Mouse (Mus musculus) forebrain, embryonic 10.5 days (tissue): ENCODE data around the gene Cyp2s1. TPM values are rescaled to one million over a fixed set of nuclear protein-coding genes. Genes with fewer than 3 reads are reported as not detected.
A peak's percentile ranks its signal among the peaks of the same experiment; 100 is the strongest.

Experiments
- DNase-seq: peaks from one replicate; pipeline ENCODE4 v3.0.0-alpha.2; 2017; ENCODE audit warnings: low spot score; ENCODE audit errors: extremely low spot score
- H3K27ac ChIP-seq: fragments of 300-500 bp; sonication (generic); 2 replicates; pipeline ENCODE4 v1.5.1; 2016; ENCODE audit warnings: mild to moderate bottlenecking
- H3K27me3 ChIP-seq: fragments of 300-500 bp; sonication (generic); 2 replicates; pipeline ENCODE4 v1.6.1; 2016; ENCODE audit warnings: mild to moderate bottlenecking; ENCODE audit not compliant: poor library complexity, severe bottlenecking
- H3K36me3 ChIP-seq: fragments of 300-500 bp; sonication (generic); replicated peaks from 2 replicates; pipeline ENCODE4 v1.6.1; 2016; ENCODE audit warnings: mild to moderate bottlenecking, moderate library complexity
- H3K4me1 ChIP-seq: fragments of 300-500 bp; sonication (generic); 2 replicates; pipeline ENCODE4 v1.6.1; 2016
- H3K4me3 ChIP-seq: fragments of 300-500 bp; sonication (generic); 2 replicates; pipeline ENCODE4 v1.5.1; 2016; ENCODE audit warnings: mild to moderate bottlenecking, moderate library complexity
- H3K9me3 ChIP-seq: fragments of 300-500 bp; sonication (generic); 2 replicates; pipeline ENCODE4 v1.6.1; 2016; ENCODE audit warnings: mild to moderate bottlenecking, moderate library complexity
- WGBS: fragments of 180-500 bp; shearing (Covaris S2); methylation state at CpG from one replicate; pipeline ENCODE4 v1.1.7; 2016; 5-methylcytosine and 5-hydroxymethylcytosine counted together
- polyA plus RNA-seq: library from polyadenylated mRNA; unstranded; fragments of >200 nt; fragmentation: Nextera tagmentation; extraction: Ambion mirVana; gene quantifications from 2 replicates; pipeline ENCODE4 v1.2.1, GENCODE M21; 2016

Cyp2s1 gene
- polyA plus RNA-seq, 1 experiment from 2014 or later, result 0.17 TPM

- Histone ChIP-seq H3K4me3 (peak overlapping the region; percentile 70; the same call in 1 of the 2 replicates), H3K4me1 (peaks cover 56% of the 10 kb centered on the region), H3K27ac (peak overlapping the region; percentile 89), H3K27me3 (peaks cover 21% of the 10 kb centered on the region; the same call in 1 of the 2 replicates), H3K36me3 (no peaks in the 10 kb centered on the region; the same call in 1 of the 2 replicates), H3K9me3 (no peaks in the 10 kb centered on the region)
- DNase-seq, result no peak
- 68% methylated on average over 4 of the region's 4 CpGs for WGBS
These were observed 29.7 kb downstream of the Cyp2s1 start for GRCm38 (mm10) chr7:25786974-25787373.

- 80% methylated on average over 4 of the region's 4 CpGs for WGBS
These were observed 31.0 kb downstream of the Cyp2s1 start for GRCm38 (mm10) chr7:25785752-25786151.

GRCm38 (mm10) chr7:25784808-25785207, 31.9 kb downstream of the Cyp2s1 start:
- DNase-seq, result no peak
- Histone ChIP-seq H3K4me1 (peaks cover 70% of the 10 kb centered on the region), H3K27me3 (peaks cover 18% of the 10 kb centered on the region; the same call in 1 of the 2 replicates), H3K4me3 (no peak overlapping the region), H3K9me3 (no peaks in the 10 kb centered on the region), H3K36me3 (no peaks in the 10 kb centered on the region; the same call in none of the 2 replicates), H3K27ac (no peak overlapping the region)
- WGBS, result 50% methylated on average over 1 of the region's 1 CpGs

More at GRCm38 (mm10) chr7:25785752-25786151, 31.0 kb downstream of the Cyp2s1 start:
- no peak for DNase-seq
- H3K4me1 ChIP-seq, result peaks cover 68% of the 10 kb centered on the region
- H3K27me3 ChIP-seq, result peaks cover 26% of the 10 kb centered on the region; the same call in 1 of the 2 replicates
- H3K9me3 ChIP-seq, result no peaks in the 10 kb centered on the region
- H3K27ac ChIP-seq, result no peak overlapping the region
- H3K36me3 ChIP-seq, result no peaks in the 10 kb centered on the region; the same call in none of the 2 replicates
- no peak overlapping the region for H3K4me3 ChIP-seq

- WGBS, result 70% methylated on average over 8 of the region's 8 CpGs
- no peak overlapping the region for H3K27ac ChIP-seq
- peaks cover 59% of the 10 kb centered on the region for H3K4me1 ChIP-seq
- no peak for DNase-seq
- peaks cover under 1% of the 10 kb centered on the region for H3K36me3 ChIP-seq
- no peaks in the 10 kb centered on the region for H3K9me3 ChIP-seq
- H3K4me3 ChIP-seq, result no peak overlapping the region
- peaks cover 17% of the 10 kb centered on the region; the same call in 1 of the 2 replicates for H3K27me3 ChIP-seq
These were observed 33.0 kb downstream of the Cyp2s1 start for GRCm38 (mm10) chr7:25783746-25784145.

- DNase-seq, result no peak
- peaks cover 17% of the 10 kb centered on the region; the same call in 1 of the 2 replicates for H3K27me3 ChIP-seq
- WGBS, result 82% methylated on average over 6 of the region's 6 CpGs
- no peak overlapping the region for H3K27ac ChIP-seq
- peaks cover 49% of the 10 kb centered on the region for H3K4me1 ChIP-seq
- no peak overlapping the region for H3K4me3 ChIP-seq
- H3K36me3 ChIP-seq, result peaks cover 10% of the 10 kb centered on the region
- H3K9me3 ChIP-seq, result no peaks in the 10 kb centered on the region
These were observed 34.0 kb downstream of the Cyp2s1 start for GRCm38 (mm10) chr7:25782744-25783143.

- H3K4me3 ChIP-seq, result peak overlapping the region; percentile 44
- no peak for DNase-seq
- 55% methylated on average over 11 of the region's 11 CpGs for WGBS
These were observed 34.6 kb downstream of the Cyp2s1 start for GRCm38 (mm10) chr7:25781937-25782610.

DNA sequence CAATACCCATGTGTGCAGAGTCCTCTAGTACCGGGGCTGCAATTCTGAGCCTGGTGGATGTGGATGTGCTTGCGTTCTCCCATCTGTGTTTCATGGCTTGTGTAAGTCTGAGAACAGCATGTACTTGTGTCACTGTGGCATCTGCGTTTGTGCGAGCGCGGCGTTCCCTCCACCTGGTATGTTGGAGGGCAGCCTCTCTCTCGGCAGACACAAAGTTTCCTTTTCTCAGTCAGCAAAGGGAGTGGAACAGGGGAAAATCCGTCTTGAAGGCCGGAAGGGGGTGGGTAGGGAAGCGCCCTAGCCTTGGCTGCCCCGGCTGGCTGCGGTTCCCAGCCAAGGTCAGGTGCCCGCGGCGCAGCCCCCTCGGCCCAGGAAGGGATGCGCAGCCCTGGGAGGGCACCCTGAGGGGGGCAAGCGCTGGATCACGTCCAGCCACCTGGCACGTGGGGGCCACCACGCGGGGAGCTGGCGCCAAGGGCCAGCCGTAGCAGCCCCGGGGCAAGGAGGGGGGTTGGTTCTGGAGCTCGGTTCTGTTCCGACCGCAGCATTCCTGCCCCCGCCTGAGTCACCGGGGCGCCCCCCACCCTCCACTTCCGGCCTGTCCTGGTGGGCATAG, 35.3 kb downstream of the Cyp2s1 start:
- 17% methylated on average over 29 of the region's 33 CpGs for WGBS
- peaks cover 23% of the 10 kb centered on the region for H3K36me3 ChIP-seq
- H3K9me3 ChIP-seq, result no peaks in the 10 kb centered on the region
- DNase-seq, result no peak
- H3K4me1 ChIP-seq, result peaks cover 36% of the 10 kb centered on the region
- 0 out of 2 replicates have a peak, but pooled peaks cover 5% of the 10 kb centered on the region for H3K27me3 ChIP-seq
- H3K4me3 ChIP-seq, result peak overlapping the region; percentile 44
- H3K27ac ChIP-seq, result peak overlapping the region; percentile 81

More at GRCm38 (mm10) chr7:25781937-25782610, 34.6 kb downstream of the Cyp2s1 start:
- no peaks in the 10 kb centered on the region for H3K9me3 ChIP-seq
- peaks cover 43% of the 10 kb centered on the region for H3K4me1 ChIP-seq
- H3K27me3 ChIP-seq, result peaks cover 11% of the 10 kb centered on the region; the same call in 1 of the 2 replicates
- peaks cover 17% of the 10 kb centered on the region for H3K36me3 ChIP-seq
- H3K27ac ChIP-seq, result peak overlapping the region; percentile 81

DNA sequence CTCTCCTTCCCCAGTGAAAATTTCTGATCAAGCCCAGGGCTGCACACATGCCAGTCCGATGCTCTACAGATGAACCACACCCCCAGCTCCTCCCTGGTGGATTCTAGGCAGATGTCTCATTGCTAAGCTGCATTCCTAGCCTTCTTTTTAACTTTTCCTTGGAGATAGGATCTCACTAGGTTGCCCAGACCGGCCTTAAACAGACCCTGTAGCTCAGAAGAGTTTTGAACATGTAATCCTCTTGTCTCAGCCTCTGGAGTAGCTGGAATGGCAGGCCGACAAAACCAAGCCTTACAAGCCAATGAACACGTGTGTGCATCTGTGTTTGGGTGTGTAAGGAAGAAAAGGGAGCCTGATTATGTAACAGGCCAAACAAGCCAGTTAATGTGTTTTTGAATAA, 36.0 kb downstream of the Cyp2s1 start:
- Histone ChIP-seq H3K9me3 (no peaks in the 10 kb centered on the region), H3K4me1 (peaks cover 30% of the 10 kb centered on the region), H3K27ac (no peak overlapping the region), H3K27me3 (0 out of 2 replicates have a peak, but pooled peaks cover 5% of the 10 kb centered on the region), H3K4me3 (no peak overlapping the region), H3K36me3 (peaks cover 30% of the 10 kb centered on the region)
- 68% methylated on average over 4 of the region's 4 CpGs for WGBS
- DNase-seq, result no peak

DNA sequence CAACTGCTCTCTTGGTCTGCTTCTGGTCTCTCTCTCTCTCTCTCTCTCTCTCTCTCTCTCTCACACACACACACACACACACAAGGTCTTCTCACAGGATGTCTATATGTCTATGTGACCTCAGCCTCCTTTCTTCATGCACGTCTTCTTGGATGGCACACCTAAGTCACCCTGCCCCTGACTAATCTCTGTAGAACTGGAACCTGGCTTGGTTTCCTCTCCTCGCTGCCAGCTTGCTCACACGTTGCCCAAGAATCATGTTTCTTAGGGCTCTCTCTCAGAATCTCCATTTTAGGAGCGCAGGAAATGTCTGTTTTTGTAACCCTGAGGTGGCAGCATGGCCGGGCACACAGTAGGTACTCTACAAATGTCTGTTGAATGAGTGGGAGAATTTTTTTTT, 36.7 kb downstream of the Cyp2s1 start:
- 90% methylated on average over 5 of the region's 5 CpGs for WGBS
- Histone ChIP-seq H3K4me3 (no peak overlapping the region), H3K27ac (no peak overlapping the region), H3K36me3 (peaks cover 34% of the 10 kb centered on the region), H3K9me3 (no peaks in the 10 kb centered on the region), H3K27me3 (0 out of 2 replicates have a peak, but pooled peaks cover 5% of the 10 kb centered on the region), H3K4me1 (peaks cover 23% of the 10 kb centered on the region)
- DNase-seq, result no peak

- 90% methylated on average over 5 of the region's 5 CpGs for WGBS
- Histone ChIP-seq H3K27ac (no peak overlapping the region), H3K27me3 (no peaks in the 10 kb centered on the region), H3K36me3 (peaks cover 71% of the 10 kb centered on the region), H3K4me1 (no peaks in the 10 kb centered on the region), H3K4me3 (no peak overlapping the region), H3K9me3 (no peaks in the 10 kb centered on the region)
- DNase-seq, result no peak
These were observed 48.5 kb downstream of the Cyp2s1 start for GRCm38 (mm10) chr7:25768229-25768628.

DNA sequence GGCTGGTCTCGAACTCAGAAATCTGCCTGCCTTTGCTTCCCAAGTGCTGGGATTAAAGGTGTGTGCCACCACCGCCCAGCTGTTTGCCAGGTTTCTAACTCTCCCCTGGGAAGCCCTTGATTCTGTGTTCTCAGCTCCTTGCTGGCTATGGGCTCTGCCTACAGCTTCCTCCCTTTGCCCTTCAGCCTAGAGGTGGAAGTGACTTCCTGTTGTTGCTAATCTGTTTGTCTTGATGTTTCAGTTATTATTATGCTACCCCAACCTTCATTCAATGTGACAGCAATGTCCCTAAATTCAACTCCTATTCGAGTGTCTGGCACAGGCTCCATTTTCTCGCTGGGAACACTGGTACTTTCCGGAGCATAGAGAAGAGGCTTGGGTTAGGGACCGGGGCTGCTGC, 50.6 kb downstream of the Cyp2s1 start:
- no peak for DNase-seq
- WGBS, result 92% methylated on average over 6 of the region's 6 CpGs
- H3K36me3 ChIP-seq, result peaks cover 69% of the 10 kb centered on the region

DNA sequence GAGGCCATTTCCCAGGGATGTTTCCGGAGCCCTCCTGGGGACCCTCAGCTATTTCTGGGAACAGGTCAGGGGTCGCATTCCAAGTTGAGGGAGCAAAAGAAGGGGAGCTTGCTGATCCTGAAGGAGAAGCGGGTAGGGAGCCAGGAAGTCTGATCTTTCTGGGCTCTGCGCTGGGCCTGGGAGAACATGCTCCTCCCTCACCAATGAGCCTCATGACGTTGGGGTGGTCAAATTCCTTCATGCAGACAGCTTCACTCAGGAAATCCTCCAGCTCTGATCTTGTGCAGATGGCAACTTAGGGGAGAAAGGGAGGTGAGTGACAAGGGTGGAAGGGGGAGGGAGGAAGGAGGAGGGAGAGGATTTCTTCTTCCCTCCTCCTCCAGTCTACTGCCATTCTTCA, 52.5 kb downstream of the Cyp2s1 start:
- WGBS, result 68% methylated on average over 5 of the region's 5 CpGs
- DNase-seq, result no peak
- Histone ChIP-seq H3K27me3 (no peaks in the 10 kb centered on the region), H3K36me3 (peaks cover 66% of the 10 kb centered on the region), H3K9me3 (no peaks in the 10 kb centered on the region), H3K4me3 (no peak overlapping the region), H3K4me1 (no peaks in the 10 kb centered on the region), H3K27ac (no peak overlapping the region)

More for the DNA sequence above, 50.6 kb downstream of the Cyp2s1 start:
- no peak overlapping the region for H3K4me3 ChIP-seq
- H3K27me3 ChIP-seq, result no peaks in the 10 kb centered on the region
- no peak overlapping the region for H3K27ac ChIP-seq
- no peaks in the 10 kb centered on the region for H3K4me1 ChIP-seq
- H3K9me3 ChIP-seq, result no peaks in the 10 kb centered on the region

GRCm38 (mm10) chr7:25763678-25764077, 53.0 kb downstream of the Cyp2s1 start:
- whole genome bisulfite sequencing, result 81% methylated on average over 11 of the region's 11 CpGs
- no peak for DNase-seq
- Histone ChIP-seq H3K27me3 (no peaks in the 10 kb centered on the region), H3K36me3 (peaks cover 69% of the 10 kb centered on the region), H3K4me3 (no peak overlapping the region), H3K4me1 (no peaks in the 10 kb centered on the region), H3K9me3 (no peaks in the 10 kb centered on the region), H3K27ac (no peak overlapping the region)
